Mouse (Mus musculus): ENCODE measurements around the gene Zfp36l2.

DNA sequence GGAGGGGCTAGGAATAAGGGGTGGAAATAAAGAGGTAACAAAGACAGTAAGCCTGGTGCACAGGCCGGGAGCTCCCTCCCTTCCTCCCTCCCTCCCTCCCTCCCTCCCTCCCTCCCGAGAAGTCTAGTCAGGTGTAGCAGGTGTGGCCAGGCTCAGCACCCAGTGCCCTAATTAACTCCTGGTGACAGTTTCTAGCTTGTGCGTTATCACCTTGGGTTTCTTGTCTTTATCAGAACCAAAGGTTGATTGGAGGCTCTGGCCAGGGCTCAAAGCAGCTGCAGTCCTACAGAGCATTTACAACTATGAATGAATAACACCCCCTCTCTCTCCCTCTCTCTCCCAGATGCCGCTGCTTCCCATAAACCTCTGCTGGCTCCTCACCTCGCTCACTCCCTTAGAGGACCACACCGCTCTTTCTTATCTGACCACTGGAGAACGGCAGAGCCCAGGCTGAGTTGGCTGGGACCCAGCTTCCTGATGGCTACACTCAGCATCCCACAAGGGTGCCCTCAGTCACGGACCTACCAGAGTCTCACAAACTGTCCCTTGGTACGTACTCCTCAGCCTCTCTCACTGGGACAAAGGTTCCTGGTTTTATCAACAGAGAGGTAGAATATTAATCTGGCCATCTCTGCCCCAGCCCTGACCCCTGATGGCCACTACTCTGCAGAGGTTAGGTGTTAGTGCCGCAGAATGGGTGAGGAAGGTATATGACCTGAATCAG, 50.9 kb downstream of the Zfp36l2 start:
- no peak for TF ChIP-seq POLR2A (IDR thresholded peaks at IDR 0.05; ENCODE audit: borderline replicate concordance, extremely low read depth, low read depth, low read length)
- no peak for TF ChIP-seq CTCF (IDR thresholded peaks at IDR 0.05; ENCODE audit: insufficient read depth, low read length)

Data from lung, adult 2 months (tissue).